Mouse (Mus musculus) MEL (cell line): ENCODE results near the gene Pdzd2. TPM values are rescaled to one million over a fixed set of nuclear protein-coding genes. Genes with fewer than 3 reads are reported as not detected.

ENCODE experiments used
- DNase-seq: peaks from one replicate; pipeline ENCODE4 v3.0.0; 2011; ENCODE audit warnings: low read depth, low spot score
- H3K27ac ChIP-seq: 2 replicates; pipeline ENCODE4 v1.5.1; 2012; ENCODE audit warnings: low read depth, mild to moderate bottlenecking, control low read depth, low read length, moderate library complexity; ENCODE audit not compliant: control insufficient read depth
- H3K27me3 ChIP-seq, 2 experiments: fragments of 150-350 bp in 1 of 2; sonication (generic) in 1 of 2; 2 replicates each; pipeline ENCODE4 v1.6.1; 2012; ENCODE audit warnings: low read length in 2 of 2, mild to moderate bottlenecking in 2 of 2, improper control_type of control experiment in 1 of 2, moderate library complexity in 1 of 2; ENCODE audit not compliant: insufficient read depth in 2 of 2, control insufficient read depth in 1 of 2
- H3K36me3 ChIP-seq, 2 experiments: 2 replicates each; pipeline ENCODE4 v1.6.1; 2012 to 2014; ENCODE audit warnings: low read length in 2 of 2, improper control_type of control experiment in 1 of 2, inconsistent platforms in 1 of 2, mild to moderate bottlenecking in 1 of 2; ENCODE audit not compliant: insufficient read depth in 2 of 2, control insufficient read depth in 1 of 2
- H3K4me1 ChIP-seq, 2 experiments: fragments of 150-350 bp in 1 of 2; sonication (generic) in 1 of 2; 2 replicates each; pipeline ENCODE4 v1.6.1; 2012; ENCODE audit warnings: low read length in 2 of 2, improper control_type of control experiment in 1 of 2, mild to moderate bottlenecking in 1 of 2; ENCODE audit not compliant: insufficient read depth in 2 of 2, control insufficient read depth in 1 of 2
- H3K4me3 ChIP-seq, 2 experiments: fragments of 150-350 bp in 1 of 2; sonication (generic) in 1 of 2; 2 replicates each; pipeline ENCODE4 v1.5.1; 2012; ENCODE audit warnings: low read depth in 2 of 2, low read length in 2 of 2, mild to moderate bottlenecking in 2 of 2, moderate library complexity in 2 of 2, control low read depth in 1 of 2, improper control_type of control experiment in 1 of 2; ENCODE audit not compliant: control insufficient read depth in 1 of 2, insufficient read depth in 1 of 2
- H3K79me2 ChIP-seq: 2 replicates; pipeline ENCODE4 v1.6.1; 2012; ENCODE audit warnings: mild to moderate bottlenecking, low read length, moderate library complexity; ENCODE audit not compliant: control insufficient read depth, poor library complexity, insufficient read depth
- H3K9ac ChIP-seq: 2 replicates; pipeline ENCODE4 v1.6.1; 2012; ENCODE audit warnings: low read depth, mild to moderate bottlenecking, control low read depth, low read length, moderate library complexity; ENCODE audit not compliant: control insufficient read depth, poor library complexity, severe bottlenecking
- H3K9me3 ChIP-seq: fragments of 150-350 bp; sonication (generic); replicated peaks from 2 replicates; pipeline ENCODE4 v1.6.1; 2012; ENCODE audit warnings: mild to moderate bottlenecking, low read length, improper control_type of control experiment, moderate library complexity; ENCODE audit not compliant: insufficient read depth
- BHLHE40 ChIP-seq: IDR thresholded peaks from 2 replicates; pipeline ENCODE4 v1.6.1; 2012; ENCODE audit warnings: low read depth, mild to moderate bottlenecking, inconsistent platforms, low read length, improper control_type of control experiment, borderline replicate concordance
- CHD1 ChIP-seq: IDR thresholded peaks from 2 replicates; pipeline ENCODE4 v1.6.1; 2012; ENCODE audit warnings: low read depth, mild to moderate bottlenecking, inconsistent platforms, low read length, improper control_type of control experiment
- CHD2 ChIP-seq: IDR thresholded peaks from 2 replicates; pipeline ENCODE4 v1.6.1; 2011; ENCODE audit warnings: low read length, improper control_type of control experiment
- E2F4 ChIP-seq: IDR thresholded peaks from 2 replicates; pipeline ENCODE4 v1.6.1; 2011; ENCODE audit warnings: low read depth, low read length, improper control_type of control experiment, borderline replicate concordance
- EP300 ChIP-seq, 2 experiments: IDR thresholded peaks; 2 replicates each; pipeline ENCODE4 v1.6.1; 2011; ENCODE audit warnings: improper control_type of control experiment in 2 of 2, low read length in 2 of 2, low read depth in 1 of 2, mild to moderate bottlenecking in 1 of 2
- ETS1 ChIP-seq: IDR thresholded peaks from 2 replicates; pipeline ENCODE4 v1.6.1; 2012; ENCODE audit warnings: low read depth, mild to moderate bottlenecking, inconsistent platforms, low read length, improper control_type of control experiment, moderate library complexity
- GABPA ChIP-seq: IDR thresholded peaks from 2 replicates; pipeline ENCODE4 v1.6.1; 2012; ENCODE audit warnings: low read depth, mild to moderate bottlenecking, inconsistent platforms, low read length, improper control_type of control experiment, moderate library complexity
- GATA1 ChIP-seq: IDR thresholded peaks from 2 replicates; pipeline ENCODE4 v1.6.1; 2011; ENCODE audit warnings: low read depth, low read length, improper control_type of control experiment
- HCFC1 ChIP-seq: IDR thresholded peaks from 2 replicates; pipeline ENCODE4 v1.6.1; 2012; ENCODE audit warnings: low read depth, mild to moderate bottlenecking, inconsistent platforms, low read length, improper control_type of control experiment, moderate library complexity
- MAFK ChIP-seq: IDR thresholded peaks from 2 replicates; pipeline ENCODE4 v1.6.1; 2011; ENCODE audit warnings: low read depth, mild to moderate bottlenecking, low read length, improper control_type of control experiment, borderline replicate concordance
- MAZ ChIP-seq: IDR thresholded peaks from 2 replicates; pipeline ENCODE4 v1.6.1; 2012; ENCODE audit warnings: low read depth, mild to moderate bottlenecking, inconsistent platforms, low read length, improper control_type of control experiment
- MEF2A ChIP-seq: IDR thresholded peaks from 2 replicates; pipeline ENCODE4 v1.6.1; 2014; ENCODE audit warnings: low read depth, mild to moderate bottlenecking, inconsistent platforms, low read length, improper control_type of control experiment; ENCODE audit not compliant: poor library complexity, insufficient replicate concordance, severe bottlenecking; ENCODE audit errors: extremely low read depth
- MXI1 ChIP-seq: IDR thresholded peaks from 2 replicates; pipeline ENCODE4 v1.6.1; 2011; ENCODE audit warnings: mild to moderate bottlenecking, low read depth, low read length, improper control_type of control experiment
- MYB ChIP-seq: IDR thresholded peaks from 2 replicates; pipeline ENCODE4 v1.6.1; 2011; ENCODE audit warnings: mild to moderate bottlenecking, low read depth, low read length, improper control_type of control experiment
- MYC ChIP-seq: IDR thresholded peaks from 2 replicates; pipeline ENCODE4 v1.6.1; 2011; ENCODE audit warnings: low read depth, mild to moderate bottlenecking, low read length, improper control_type of control experiment, moderate library complexity
- NELFE ChIP-seq: IDR thresholded peaks from 2 replicates; pipeline ENCODE4 v1.6.1; 2011; ENCODE audit warnings: low read depth, low read length, improper control_type of control experiment
- NRF1 ChIP-seq: IDR thresholded peaks from 2 replicates; pipeline ENCODE4 v1.6.1; 2014; ENCODE audit warnings: low read depth, mild to moderate bottlenecking, inconsistent platforms, low read length, improper control_type of control experiment, moderate library complexity; ENCODE audit not compliant: poor library complexity, insufficient read depth, severe bottlenecking
- RCOR1 ChIP-seq: IDR thresholded peaks from 2 replicates; pipeline ENCODE4 v1.6.1; 2012; ENCODE audit warnings: low read depth, mild to moderate bottlenecking, inconsistent platforms, low read length, improper control_type of control experiment
- SIN3A ChIP-seq: IDR thresholded peaks from 2 replicates; pipeline ENCODE4 v1.6.1; 2012; ENCODE audit warnings: low read length, improper control_type of control experiment, inconsistent platforms
- SMC3 ChIP-seq: IDR thresholded peaks from 2 replicates; pipeline ENCODE4 v1.6.1; 2011; ENCODE audit warnings: low read depth, low read length, improper control_type of control experiment
- TAL1 ChIP-seq: IDR thresholded peaks from 2 replicates; pipeline ENCODE4 v1.6.1; 2012; ENCODE audit warnings: mild to moderate bottlenecking, inconsistent platforms, low read length, moderate library complexity, mixed read lengths
- TCF12 ChIP-seq: IDR thresholded peaks from 2 replicates; pipeline ENCODE4 v1.6.1; 2014; ENCODE audit warnings: low read depth, mild to moderate bottlenecking, inconsistent platforms, low read length, improper control_type of control experiment, moderate library complexity
- UBTF ChIP-seq: IDR thresholded peaks from 2 replicates; pipeline ENCODE4 v1.6.1; 2012; ENCODE audit warnings: low read depth, mild to moderate bottlenecking, inconsistent platforms, low read length, improper control_type of control experiment, moderate library complexity, borderline replicate concordance; ENCODE audit not compliant: insufficient read depth
- USF2 ChIP-seq, 2 experiments: IDR thresholded peaks; 2 replicates each; pipeline ENCODE4 v1.6.1; 2011 to 2012; ENCODE audit warnings: improper control_type of control experiment in 2 of 2, low read length in 2 of 2, borderline replicate concordance in 1 of 2, inconsistent platforms in 1 of 2, low read depth in 1 of 2, mild to moderate bottlenecking in 1 of 2; ENCODE audit not compliant: insufficient read depth in 1 of 2
- ZC3H11A ChIP-seq: IDR thresholded peaks from 2 replicates; pipeline ENCODE4 v1.6.1; 2012; ENCODE audit warnings: low read depth, mild to moderate bottlenecking, inconsistent platforms, low read length, improper control_type of control experiment
- ZKSCAN1 ChIP-seq: IDR thresholded peaks from 2 replicates; pipeline ENCODE4 v1.6.1; 2012; ENCODE audit warnings: low read depth, mild to moderate bottlenecking, inconsistent platforms, low read length, improper control_type of control experiment, moderate library complexity
- ZMIZ1 ChIP-seq: IDR thresholded peaks from 2 replicates; pipeline ENCODE4 v1.6.1; 2012; ENCODE audit warnings: low read depth, mild to moderate bottlenecking, inconsistent platforms, low read length, improper control_type of control experiment, moderate library complexity
- ZNF384 ChIP-seq: IDR thresholded peaks from 2 replicates; pipeline ENCODE4 v1.6.1; 2012; ENCODE audit warnings: low read depth, mild to moderate bottlenecking, inconsistent platforms, low read length, improper control_type of control experiment
- polyA plus RNA-seq, 2 experiments: library from polyadenylated mRNA; stranded (reverse) in 1 of 2; unstranded in 1 of 2; fragments of >175 nt in 1 of 2; fragments of >200 nt in 1 of 2; gene quantifications; 2 replicates each; pipeline versions ENCODE4 v1.2.1 to v1.2.4; 2012; ENCODE audit warnings: low replicate concordance in 2 of 2, low read depth in 1 of 2; ENCODE audit not compliant: insufficient read length in 2 of 2, insufficient read depth in 1 of 2, missing spikeins in 1 of 2
- total RNA-seq: library from RNA; depleted of rRNA; stranded (reverse); fragments of 300-350 nt; gene quantifications from 2 replicates; pipeline ENCODE4 v1.2.3, GENCODE M21; 2012

The Pdzd2 gene
- total and polyA plus RNA-seq, 3 experiments, result 0.15 to 0.33 TPM; not detected in 1

GRCm38 (mm10) chr15:12346916-12347315, 392.8 kb downstream of the Pdzd2 start:
- no peak for DNase-seq
- Histone ChIP-seq H3K4me1 (peaks cover 4 to 6% of the 10 kb centered on the region in 2 experiments), H3K4me3 (no peak overlapping the region), H3K9ac (no peak overlapping the region), H3K36me3 (peaks cover 9 to 51% of the 10 kb centered on the region in 2 experiments), H3K79me2 (peaks cover 16% of the 10 kb centered on the region)
- no peak for TF ChIP-seq SMC3
- no peak for TF ChIP-seq EP300 (IDR thresholded peaks at IDR 0.05; ENCODE audit: low read depth in 1 of 2, low read length in 2 of 2)
- no peak for TF ChIP-seq GABPA
- TF ChIP-seq TAL1, result no peak
- TF ChIP-seq USF2 (IDR thresholded peaks at IDR 0.05; ENCODE audit: borderline replicate concordance in 1 of 2, insufficient read depth in 1 of 2, low read depth in 1 of 2, low read length in 2 of 2), result no peak
- no peak for TF ChIP-seq CHD1
- no peak for TF ChIP-seq GATA1
- no peak for TF ChIP-seq ETS1
- TF ChIP-seq UBTF, result no peak
- no peak for TF ChIP-seq ZNF384
- no peak for TF ChIP-seq MAFK
- TF ChIP-seq NELFE, result no peak
- TF ChIP-seq, all 39 proteins: peak for 0
- H3K9me3 ChIP-seq, result no peaks in the 10 kb centered on the region
- H3K27me3 ChIP-seq, result no peaks in the 10 kb centered on the region
- no peak overlapping the region for H3K27ac ChIP-seq

GRCm38 (mm10) chr15:12341401-12341758, 398.3 kb downstream of the Pdzd2 start:
- H3K4me3 ChIP-seq, result peak overlapping the region; percentile 2 to 13; a peak in 2 of 4 replicates
- H3K79me2 ChIP-seq, result peaks cover 36% of the 10 kb centered on the region
- DNase-seq, result no peak
- H3K36me3 ChIP-seq, result peaks cover 25 to 62% of the 10 kb centered on the region in 2 experiments
- H3K27ac ChIP-seq, result peak overlapping the region; percentile 99
- TF ChIP-seq ZMIZ1 (no peak), ETS1 (no peak), SMC3 (no peak), RCOR1 (no peak), SIN3A (no peak), MYC (no peak), MXI1 (no peak), E2F4 (no peak), ZC3H11A (no peak), ZKSCAN1 (no peak), MEF2A (no peak), NELFE (no peak), CHD2 (no peak), TCF12 (no peak), USF2 (IDR thresholded peaks at IDR 0.05; ENCODE audit: borderline replicate concordance in 1 of 2, insufficient read depth in 1 of 2, low read depth in 1 of 2, low read length in 2 of 2) (no peak), MAZ (no peak), HCFC1 (no peak), BHLHE40 (no peak), NRF1 (no peak), MYB (no peak)
- TF ChIP-seq, all 39 proteins: peak for 0
- Histone ChIP-seq H3K9me3 (no peaks in the 10 kb centered on the region), H3K9ac (peak overlapping the region; percentile 59), H3K4me1 (peaks cover 35 to 47% of the 10 kb centered on the region in 2 experiments), H3K27me3 (no peaks in the 10 kb centered on the region)
